Mouse (Mus musculus): Measurements from ENCODE around the gene Kif13a. TPM values are rescaled to one million over a fixed set of nuclear protein-coding genes. Genes with fewer than 3 reads are reported as not detected.

Kif13a gene
- polyA plus RNA-seq, 1 experiment = 5.3 TPM

GRCm38 (mm10) chr13:46807901-46808300, 121.8 kb downstream of the Kif13a start:
- TF ChIP-seq POLR2A (IDR thresholded peaks at IDR 0.05; ENCODE audit: control insufficient read depth, low read depth, low read length) = no peak
- no peak for TF ChIP-seq CTCF (IDR thresholded peaks at IDR 0.05; ENCODE audit: control insufficient read depth, insufficient read depth, insufficient replicate concordance, low read depth, low read length)
- H3K27me3 ChIP-seq (ENCODE audit: control insufficient read depth, insufficient read depth, low read length) = no peaks in the 10 kb centered on the region
- 0 out of 2 replicates have a peak, but pooled peaks cover 2% of the 10 kb centered on the region for H3K4me1 ChIP-seq (ENCODE audit: control insufficient read depth, insufficient read depth, low read length)
- no peak overlapping the region for H3K4me3 ChIP-seq (ENCODE audit: control insufficient read depth, low read depth, low read length)
- no peak overlapping the region for H3K27ac ChIP-seq (ENCODE audit: control insufficient read depth, insufficient read depth, low read depth, low read length)
- no peaks in the 10 kb centered on the region for H3K36me3 ChIP-seq (ENCODE audit: control insufficient read depth, insufficient read depth, low read length)

- H3K27me3 ChIP-seq (ENCODE audit: control insufficient read depth, insufficient read depth, low read length) = no peaks in the 10 kb centered on the region
- no peak overlapping the region for H3K4me3 ChIP-seq (ENCODE audit: control insufficient read depth, low read depth, low read length)
- no peaks in the 10 kb centered on the region; the same call in 1 of the 2 replicates for H3K4me1 ChIP-seq (ENCODE audit: control insufficient read depth, insufficient read depth, low read length)
- H3K36me3 ChIP-seq (ENCODE audit: control insufficient read depth, insufficient read depth, low read length) = no peaks in the 10 kb centered on the region
- no peak overlapping the region for H3K27ac ChIP-seq (ENCODE audit: control insufficient read depth, insufficient read depth, low read depth, low read length)
- no peak for TF ChIP-seq POLR2A (IDR thresholded peaks at IDR 0.05; ENCODE audit: control insufficient read depth, low read depth, low read length)
- no peak for TF ChIP-seq CTCF (IDR thresholded peaks at IDR 0.05; ENCODE audit: control insufficient read depth, insufficient read depth, insufficient replicate concordance, low read depth, low read length)
Measured at GRCm38 (mm10) chr13:46801196-46801595, 128.5 kb downstream of the Kif13a start.

- Histone ChIP-seq H3K36me3 (ENCODE audit: control insufficient read depth, insufficient read depth, low read length) (no peaks in the 10 kb centered on the region), H3K4me3 (ENCODE audit: control insufficient read depth, low read depth, low read length) (peak overlapping the region; percentile 59; the same call in 1 of the 2 replicates), H3K4me1 (ENCODE audit: control insufficient read depth, insufficient read depth, low read length) (no peaks in the 10 kb centered on the region; the same call in 1 of the 2 replicates), H3K27me3 (ENCODE audit: control insufficient read depth, insufficient read depth, low read length) (no peaks in the 10 kb centered on the region), H3K27ac (ENCODE audit: control insufficient read depth, insufficient read depth, low read depth, low read length) (no peak overlapping the region)
- TF ChIP-seq POLR2A (IDR thresholded peaks at IDR 0.05; ENCODE audit: control insufficient read depth, low read depth, low read length) (no peak), CTCF (IDR thresholded peaks at IDR 0.05; ENCODE audit: control insufficient read depth, insufficient read depth, insufficient replicate concordance, low read depth, low read length) (peak; percentile 51; the same call in 1 of the 2 replicates)
Measured at GRCm38 (mm10) chr13:46798156-46798555, 131.5 kb downstream of the Kif13a start.

- no peak overlapping the region for H3K4me3 ChIP-seq (ENCODE audit: control insufficient read depth, low read depth, low read length)
- H3K27me3 ChIP-seq (ENCODE audit: control insufficient read depth, insufficient read depth, low read length) = no peaks in the 10 kb centered on the region
- TF ChIP-seq CTCF (IDR thresholded peaks at IDR 0.05; ENCODE audit: control insufficient read depth, insufficient read depth, insufficient replicate concordance, low read depth, low read length) (no peak), POLR2A (IDR thresholded peaks at IDR 0.05; ENCODE audit: control insufficient read depth, low read depth, low read length) (no peak)
- H3K4me1 ChIP-seq (ENCODE audit: control insufficient read depth, insufficient read depth, low read length) = no peaks in the 10 kb centered on the region; the same call in 1 of the 2 replicates
- H3K36me3 ChIP-seq (ENCODE audit: control insufficient read depth, insufficient read depth, low read length) = no peaks in the 10 kb centered on the region
- H3K27ac ChIP-seq (ENCODE audit: control insufficient read depth, insufficient read depth, low read depth, low read length) = no peak overlapping the region
Measured at GRCm38 (mm10) chr13:46796381-46796780, 133.3 kb downstream of the Kif13a start.

GRCm38 (mm10) chr13:46793824-46794223, 135.8 kb downstream of the Kif13a start:
- H3K4me1 ChIP-seq (ENCODE audit: control insufficient read depth, insufficient read depth, low read length) = no peaks in the 10 kb centered on the region; the same call in 1 of the 2 replicates
- TF ChIP-seq CTCF (IDR thresholded peaks at IDR 0.05; ENCODE audit: control insufficient read depth, insufficient read depth, insufficient replicate concordance, low read depth, low read length) (peak; percentile 26; the same call in 1 of the 2 replicates), POLR2A (IDR thresholded peaks at IDR 0.05; ENCODE audit: control insufficient read depth, low read depth, low read length) (no peak)
- no peak overlapping the region for H3K27ac ChIP-seq (ENCODE audit: control insufficient read depth, insufficient read depth, low read depth, low read length)
- H3K4me3 ChIP-seq (ENCODE audit: control insufficient read depth, low read depth, low read length) = no peak overlapping the region
- H3K36me3 ChIP-seq (ENCODE audit: control insufficient read depth, insufficient read depth, low read length) = no peaks in the 10 kb centered on the region
- H3K27me3 ChIP-seq (ENCODE audit: control insufficient read depth, insufficient read depth, low read length) = no peaks in the 10 kb centered on the region

- Histone ChIP-seq H3K4me3 (ENCODE audit: control insufficient read depth, low read depth, low read length) (no peak overlapping the region), H3K4me1 (ENCODE audit: control insufficient read depth, insufficient read depth, low read length) (peaks cover 4% of the 10 kb centered on the region; the same call in 1 of the 2 replicates), H3K36me3 (ENCODE audit: control insufficient read depth, insufficient read depth, low read length) (no peaks in the 10 kb centered on the region), H3K27me3 (ENCODE audit: control insufficient read depth, insufficient read depth, low read length) (no peaks in the 10 kb centered on the region), H3K27ac (ENCODE audit: control insufficient read depth, insufficient read depth, low read depth, low read length) (no peak overlapping the region)
- no peak for TF ChIP-seq POLR2A (IDR thresholded peaks at IDR 0.05; ENCODE audit: control insufficient read depth, low read depth, low read length)
- no peak for TF ChIP-seq CTCF (IDR thresholded peaks at IDR 0.05; ENCODE audit: control insufficient read depth, insufficient read depth, insufficient replicate concordance, low read depth, low read length)
Measured at GRCm38 (mm10) chr13:46788452-46788851, 141.2 kb downstream of the Kif13a start.

- H3K27ac ChIP-seq (ENCODE audit: control insufficient read depth, insufficient read depth, low read depth, low read length) = no peak overlapping the region
- H3K36me3 ChIP-seq (ENCODE audit: control insufficient read depth, insufficient read depth, low read length) = no peaks in the 10 kb centered on the region
- TF ChIP-seq POLR2A (IDR thresholded peaks at IDR 0.05; ENCODE audit: control insufficient read depth, low read depth, low read length) (no peak), CTCF (IDR thresholded peaks at IDR 0.05; ENCODE audit: control insufficient read depth, insufficient read depth, insufficient replicate concordance, low read depth, low read length) (no peak)
- H3K4me3 ChIP-seq (ENCODE audit: control insufficient read depth, low read depth, low read length) = peak overlapping the region; percentile 46; the same call in 1 of the 2 replicates
- H3K4me1 ChIP-seq (ENCODE audit: control insufficient read depth, insufficient read depth, low read length) = peaks cover 4% of the 10 kb centered on the region; the same call in 1 of the 2 replicates
- H3K27me3 ChIP-seq (ENCODE audit: control insufficient read depth, insufficient read depth, low read length) = no peaks in the 10 kb centered on the region
Measured at GRCm38 (mm10) chr13:46786836-46787235, 142.8 kb downstream of the Kif13a start.

Data from testis, adult 2 months (tissue).